Mouse (Mus musculus): Measurements from ENCODE around the gene B230217C12Rik. TPM values are rescaled to one million over a fixed set of nuclear protein-coding genes. Genes with fewer than 3 reads are reported as not detected.

Gene B230217C12Rik
- polyA plus RNA-seq, 1 experiment from 2014 or later = 8.3 TPM

- Histone ChIP-seq H3K4me3 (ENCODE audit: low read depth, low read length) (peak overlapping the region; percentile 86), H3K9me3 (ENCODE audit: control insufficient read depth, low read depth, low read length) (no peaks in the 10 kb centered on the region), H3K9ac (replicated peaks; ENCODE audit: low read depth, low read length) (peak overlapping the region; percentile 86), H3K4me1 (ENCODE audit: control insufficient read depth, insufficient read depth, low read length) (peaks cover 43% of the 10 kb centered on the region), H3K4me2 (replicated peaks; ENCODE audit: low read depth, low read length) (peak overlapping the region; percentile 89), H3K27me3 (ENCODE audit: control insufficient read depth, insufficient read depth, low read length) (no peaks in the 10 kb centered on the region), H3K27ac (ENCODE audit: low read length) (peak overlapping the region; percentile 97), H3K36me3 (ENCODE audit: control insufficient read depth, insufficient read depth, low read length) (no peaks in the 10 kb centered on the region)
- no peak for ATAC-seq (ENCODE audit: insufficient number of reproducible peaks, insufficient read depth, low FRiP score, low read depth)
- 2% methylated on average over 17 of the region's 17 CpGs for WGBS
Observed at GRCm38 (mm10) chr11:97800691-97801408, 39.7 kb upstream of the B230217C12Rik start.

- no peak for ATAC-seq (ENCODE audit: insufficient number of reproducible peaks, insufficient read depth, low FRiP score, low read depth)
- Histone ChIP-seq H3K27ac (ENCODE audit: low read length) (peak overlapping the region; percentile 97), H3K36me3 (ENCODE audit: control insufficient read depth, insufficient read depth, low read length) (no peaks in the 10 kb centered on the region), H3K27me3 (ENCODE audit: control insufficient read depth, insufficient read depth, low read length) (no peaks in the 10 kb centered on the region), H3K9me3 (ENCODE audit: control insufficient read depth, low read depth, low read length) (no peaks in the 10 kb centered on the region), H3K9ac (replicated peaks; ENCODE audit: low read depth, low read length) (peak overlapping the region; percentile 86; the same call in 1 of the 2 replicates), H3K4me3 (ENCODE audit: low read depth, low read length) (peak overlapping the region; percentile 86), H3K4me1 (ENCODE audit: control insufficient read depth, insufficient read depth, low read length) (peaks cover 50% of the 10 kb centered on the region), H3K4me2 (replicated peaks; ENCODE audit: low read depth, low read length) (peak overlapping the region; percentile 89)
- WGBS = 20% methylated on average over 8 of the region's 8 CpGs
Observed at GRCm38 (mm10) chr11:97801409-97802193, 39.0 kb upstream of the B230217C12Rik start.

GRCm38 (mm10) chr11:97802194-97802470 lies 38.4 kb upstream of the B230217C12Rik start:
- H3K36me3 ChIP-seq (ENCODE audit: control insufficient read depth, insufficient read depth, low read length) = peaks cover 3% of the 10 kb centered on the region
- H3K27ac ChIP-seq (ENCODE audit: low read length) = peak overlapping the region; percentile 97
- peak overlapping the region; percentile 89 for H3K4me2 ChIP-seq (replicated peaks; ENCODE audit: low read depth, low read length)
- ATAC-seq (ENCODE audit: insufficient number of reproducible peaks, insufficient read depth, low FRiP score, low read depth) = no peak
- no peaks in the 10 kb centered on the region for H3K27me3 ChIP-seq (ENCODE audit: control insufficient read depth, insufficient read depth, low read length)
- no peaks in the 10 kb centered on the region for H3K9me3 ChIP-seq (ENCODE audit: control insufficient read depth, low read depth, low read length)
- WGBS = 12% methylated on average over 1 of the region's 1 CpGs
- no peak overlapping the region for H3K9ac ChIP-seq (replicated peaks; ENCODE audit: low read depth, low read length)
- H3K4me1 ChIP-seq (ENCODE audit: control insufficient read depth, insufficient read depth, low read length) = peaks cover 55% of the 10 kb centered on the region
- peak overlapping the region; percentile 86; the same call in 1 of the 2 replicates for H3K4me3 ChIP-seq (ENCODE audit: low read depth, low read length)

GRCm38 (mm10) chr11:97802495-97802894 lies 38.1 kb upstream of the B230217C12Rik start:
- H3K4me2 ChIP-seq (replicated peaks; ENCODE audit: low read depth, low read length) = peak overlapping the region; percentile 89
- peaks cover 7% of the 10 kb centered on the region for H3K36me3 ChIP-seq (ENCODE audit: control insufficient read depth, insufficient read depth, low read length)
- H3K27me3 ChIP-seq (ENCODE audit: control insufficient read depth, insufficient read depth, low read length) = no peaks in the 10 kb centered on the region
- H3K4me1 ChIP-seq (ENCODE audit: control insufficient read depth, insufficient read depth, low read length) = peaks cover 59% of the 10 kb centered on the region
- WGBS = 34% methylated on average over 6 of the region's 6 CpGs
- H3K9ac ChIP-seq (replicated peaks; ENCODE audit: low read depth, low read length) = no peak overlapping the region
- no peaks in the 10 kb centered on the region for H3K9me3 ChIP-seq (ENCODE audit: control insufficient read depth, low read depth, low read length)
- peak overlapping the region; percentile 97 for H3K27ac ChIP-seq (ENCODE audit: low read length)
- no peak for ATAC-seq (ENCODE audit: insufficient number of reproducible peaks, insufficient read depth, low FRiP score, low read depth)
- no peak overlapping the region for H3K4me3 ChIP-seq (ENCODE audit: low read depth, low read length)

GRCm38 (mm10) chr11:97803847-97804246 lies 36.7 kb upstream of the B230217C12Rik start:
- ATAC-seq (ENCODE audit: insufficient number of reproducible peaks, insufficient read depth, low FRiP score, low read depth) = no peak
- no peak overlapping the region for H3K4me3 ChIP-seq (ENCODE audit: low read depth, low read length)
- H3K27me3 ChIP-seq (ENCODE audit: control insufficient read depth, insufficient read depth, low read length) = no peaks in the 10 kb centered on the region
- peak overlapping the region; percentile 48; the same call in 1 of the 2 replicates for H3K4me2 ChIP-seq (replicated peaks; ENCODE audit: low read depth, low read length)
- H3K9ac ChIP-seq (replicated peaks; ENCODE audit: low read depth, low read length) = no peak overlapping the region
- H3K4me1 ChIP-seq (ENCODE audit: control insufficient read depth, insufficient read depth, low read length) = peaks cover 72% of the 10 kb centered on the region
- WGBS = 59% methylated on average over 5 of the region's 5 CpGs
- H3K27ac ChIP-seq (ENCODE audit: low read length) = peak overlapping the region; percentile 92; the same call in 1 of the 2 replicates
- peaks cover 18% of the 10 kb centered on the region for H3K36me3 ChIP-seq (ENCODE audit: control insufficient read depth, insufficient read depth, low read length)
- no peaks in the 10 kb centered on the region for H3K9me3 ChIP-seq (ENCODE audit: control insufficient read depth, low read depth, low read length)

GRCm38 (mm10) chr11:97804841-97805661 lies 35.5 kb upstream of the B230217C12Rik start:
- Histone ChIP-seq H3K27me3 (ENCODE audit: control insufficient read depth, insufficient read depth, low read length) (no peaks in the 10 kb centered on the region), H3K36me3 (ENCODE audit: control insufficient read depth, insufficient read depth, low read length) (peaks cover 21% of the 10 kb centered on the region), H3K4me1 (ENCODE audit: control insufficient read depth, insufficient read depth, low read length) (peaks cover 82% of the 10 kb centered on the region), H3K4me3 (ENCODE audit: low read depth, low read length) (peak overlapping the region; percentile 1; the same call in 1 of the 2 replicates), H3K4me2 (replicated peaks; ENCODE audit: low read depth, low read length) (peak overlapping the region; percentile 48), H3K9ac (replicated peaks; ENCODE audit: low read depth, low read length) (no peak overlapping the region), H3K9me3 (ENCODE audit: control insufficient read depth, low read depth, low read length) (no peaks in the 10 kb centered on the region), H3K27ac (ENCODE audit: low read length) (peak overlapping the region; percentile 92)
- 12% methylated on average over 9 of the region's 9 CpGs for WGBS
- no peak for ATAC-seq (ENCODE audit: insufficient number of reproducible peaks, insufficient read depth, low FRiP score, low read depth)

- no peaks in the 10 kb centered on the region for H3K27me3 ChIP-seq (ENCODE audit: control insufficient read depth, insufficient read depth, low read length)
Observed at GRCm38 (mm10) chr11:97805662-97806612, 34.6 kb upstream of the B230217C12Rik start.

More at GRCm38 (mm10) chr11:97805662-97806612, 34.6 kb upstream of the B230217C12Rik start:
- Histone ChIP-seq H3K36me3 (ENCODE audit: control insufficient read depth, insufficient read depth, low read length) (peaks cover 21% of the 10 kb centered on the region), H3K4me3 (ENCODE audit: low read depth, low read length) (no peak overlapping the region; the same call in 1 of the 2 replicates), H3K9ac (replicated peaks; ENCODE audit: low read depth, low read length) (no peak overlapping the region; the same call in 1 of the 2 replicates), H3K9me3 (ENCODE audit: control insufficient read depth, low read depth, low read length) (no peaks in the 10 kb centered on the region), H3K27ac (ENCODE audit: low read length) (peak overlapping the region; percentile 92), H3K4me2 (replicated peaks; ENCODE audit: low read depth, low read length) (peak overlapping the region; percentile 48), H3K4me1 (ENCODE audit: control insufficient read depth, insufficient read depth, low read length) (peaks cover 89% of the 10 kb centered on the region)
- no peak for ATAC-seq (ENCODE audit: insufficient number of reproducible peaks, insufficient read depth, low FRiP score, low read depth)
- 19% methylated on average over 15 of the region's 15 CpGs for WGBS

All from stomach, embryonic 14.5 days (tissue).